20 mouse cellular contexts compared by ENCODE assay signal in the genomic region with DNA sequence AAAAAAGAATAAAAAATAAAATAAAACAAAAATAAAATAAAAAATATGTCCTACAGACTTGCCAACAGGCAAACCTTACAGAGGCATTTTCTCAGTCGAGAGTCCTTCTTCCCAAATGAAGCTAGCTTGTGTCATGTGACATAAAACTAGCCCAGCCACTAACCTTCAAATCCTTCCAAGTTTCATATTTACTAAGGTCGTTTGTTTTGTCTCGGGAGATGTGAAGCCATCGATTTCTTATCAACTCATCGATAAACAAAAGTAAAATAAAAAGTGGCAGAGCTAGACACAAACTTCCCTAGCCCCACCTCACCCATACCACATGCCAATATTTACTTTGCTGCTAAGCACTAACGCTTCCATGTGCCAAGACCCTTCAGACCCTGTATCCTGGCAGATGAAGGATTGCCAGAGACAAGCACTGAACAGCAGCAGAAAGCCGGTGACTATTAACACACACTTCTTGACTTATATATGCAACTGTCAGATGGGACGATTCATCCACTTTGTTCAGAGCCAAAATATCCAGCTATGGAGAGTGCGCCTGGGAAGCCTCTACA.
DNase-seq lines count a peak whose midpoint lies in the region; ATAC-seq and TF ChIP-seq lines count a peak whose summit lies in the region.
"Had no signal": no experiment of that assay in that cellular context is flagged by ENCODE, and none has a peak within 500 bp of the region (broad histone marks: within the 10 kb centered on the region; RNA-seq: fewer than 3 reads in every experiment).

No protein-coding gene starts in this region.

- peak overlapping the region; percentile 89 for H3K9ac ChIP-seq in liver, adult 2 months (ENCODE audit: low read depth, low read length)
- H3K9ac ChIP-seq in liver, embryonic 12.5 days = no peak overlapping the region
- no peak overlapping the region for H3K9ac ChIP-seq in lung, embryonic 16.5 days (ENCODE audit: low read length)
- H3K9ac ChIP-seq in stomach, postnatal 0 days (ENCODE audit: low read length) = no peak overlapping the region
- H3K9ac ChIP-seq in heart, adult 2 months (ENCODE audit: low read depth, low read length) = no peak overlapping the region
- H3K9ac ChIP-seq in hindbrain, embryonic 14.5 days = no peak overlapping the region
- H3K9ac ChIP-seq: embryonic facial prominence, embryonic 12.5 days; forebrain, embryonic 15.5 days had no signal

- H3K4me2 ChIP-seq in liver, embryonic 12.5 days = no peak overlapping the region
- peak overlapping the region; percentile 15; the same call in 1 of the 2 replicates for H3K4me2 ChIP-seq in lung, embryonic 16.5 days (ENCODE audit: low read depth, low read length)
- no peak overlapping the region for H3K4me2 ChIP-seq in stomach, postnatal 0 days (replicated peaks; ENCODE audit: low read depth)
- no peak overlapping the region for H3K4me2 ChIP-seq in hindbrain, embryonic 14.5 days (replicated peaks)
- H3K4me2 ChIP-seq: embryonic facial prominence, embryonic 12.5 days; forebrain, embryonic 15.5 days; heart, embryonic 11.5 days had no signal

- H3K79me2 ChIP-seq in liver, adult 2 months (ENCODE audit: control insufficient read depth, insufficient read depth, low read length) = no peaks in the 10 kb centered on the region
- H3K79me2 ChIP-seq in heart, adult 2 months (replicated peaks; ENCODE audit: control insufficient read depth, insufficient read depth, low read length) = no peaks in the 10 kb centered on the region

- TF ChIP-seq POLR2A in liver, adult 2 months (IDR thresholded peaks at IDR 0.05; ENCODE audit: extremely low read depth, insufficient read depth, low read length) = no peak
- TF ChIP-seq POLR2A in heart, adult 2 months (IDR thresholded peaks at IDR 0.05; ENCODE audit: insufficient read depth, low read depth, low read length) = no peak

- TF ChIP-seq CTCF in liver, adult 2 months (IDR thresholded peaks at IDR 0.05; ENCODE audit: low read depth, low read length) = no peak
- TF ChIP-seq CTCF in stomach, postnatal 0 days (IDR thresholded peaks at IDR 0.05; ENCODE audit: low read depth) = no peak
- no peak for TF ChIP-seq CTCF in heart, adult 2 months (IDR thresholded peaks at IDR 0.05)

- 16% methylated on average over 9 of the region's 9 CpGs for WGBS in liver, adult 2 months
- WGBS in liver, embryonic 12.5 days (ENCODE audit: insufficient replicate concordance) = 67% methylated on average over 9 of the region's 9 CpGs
- WGBS in lung, embryonic 16.5 days = 20% methylated on average over 9 of the region's 9 CpGs
- 19% methylated on average over 9 of the region's 9 CpGs for WGBS in stomach, postnatal 0 days
- WGBS in heart, adult 2 months = 58% methylated on average over 9 of the region's 9 CpGs
- 85% methylated on average over 9 of the region's 9 CpGs for WGBS in hindbrain, embryonic 14.5 days

- DNase-seq in liver, adult 2 months (ENCODE audit: extremely low read depth, low read depth, low spot score) = peak; percentile 99
- peak; percentile 84 for DNase-seq in lung, postnatal 25 days (ENCODE audit: low spot score)
- no peak for DNase-seq in stomach, postnatal 0 days (ENCODE audit: low spot score)
- DNase-seq in heart, adult 2 months = no peak
- DNase-seq in hindbrain, embryonic 14.5 days (ENCODE audit: low spot score) = no peak
- DNase-seq: adrenal gland, postnatal 14 days; cerebellum, adult 11-12 months; cerebellum, adult 9-10 months; cerebellum, postnatal 25 days; gastrocnemius, postnatal 14 days; heart, postnatal 36 days had no signal

- H3K9me3 ChIP-seq in liver, embryonic 12.5 days (replicated peaks) = no peaks in the 10 kb centered on the region
- H3K9me3 ChIP-seq in lung, embryonic 16.5 days (ENCODE audit: control insufficient read depth, low read length) = no peaks in the 10 kb centered on the region
- H3K9me3 ChIP-seq in stomach, postnatal 0 days (ENCODE audit: control insufficient read depth, low read length) = no peaks in the 10 kb centered on the region
- H3K9me3 ChIP-seq in hindbrain, embryonic 14.5 days (ENCODE audit: control insufficient read depth, low read length) = no peaks in the 10 kb centered on the region
- H3K9me3 ChIP-seq: embryonic facial prominence, embryonic 12.5 days; forebrain, embryonic 15.5 days had no signal

- no peak for TF ChIP-seq EP300 in stomach, postnatal 0 days (optimal IDR thresholded peaks at IDR 0.05)
- no peak for TF ChIP-seq EP300 in heart, adult 2 months (IDR thresholded peaks at IDR 0.05; ENCODE audit: insufficient read depth, low read depth, low read length)

- peaks cover 9% of the 10 kb centered on the region; the same call in 1 of the 2 replicates for H3K36me3 ChIP-seq in liver, adult 2 months (ENCODE audit: control insufficient read depth, insufficient read depth, low read length)
- no peaks in the 10 kb centered on the region for H3K36me3 ChIP-seq in liver, embryonic 12.5 days
- no peaks in the 10 kb centered on the region for H3K36me3 ChIP-seq in lung, embryonic 16.5 days (ENCODE audit: control insufficient read depth, insufficient read depth, low read length)
- no peaks in the 10 kb centered on the region for H3K36me3 ChIP-seq in stomach, postnatal 0 days (ENCODE audit: control insufficient read depth, insufficient read depth, low read length)
- H3K36me3 ChIP-seq in heart, adult 2 months (ENCODE audit: control insufficient read depth, insufficient read depth, low read length) = peaks cover 16% of the 10 kb centered on the region
- no peaks in the 10 kb centered on the region for H3K36me3 ChIP-seq in hindbrain, embryonic 14.5 days (replicated peaks; ENCODE audit: control insufficient read depth, insufficient read depth)
- H3K36me3 ChIP-seq: embryonic facial prominence, embryonic 12.5 days; forebrain, embryonic 15.5 days had no signal

- ATAC-seq in liver, embryonic 12.5 days = no peak
- peak; percentile 37; the same call in 1 of the 2 replicates for ATAC-seq in lung, embryonic 16.5 days (ENCODE audit: low read depth)
- ATAC-seq in stomach, postnatal 0 days (ENCODE audit: low FRiP score, low TSS enrichment) = peak; percentile 15; the same call in 1 of the 2 replicates
- no peak for ATAC-seq in hindbrain, embryonic 14.5 days (ENCODE audit: low FRiP score)
- ATAC-seq: activated CD4-positive, CD25-positive, alpha-beta regulatory T cell, adult 4 months; forebrain, embryonic 15.5 days; hindbrain, postnatal 0 days; Patski had no signal

- peak overlapping the region; percentile 82 for H3K27ac ChIP-seq in liver, adult 2 months (replicated peaks; ENCODE audit: insufficient read depth, low read depth, low read length)
- no peak overlapping the region for H3K27ac ChIP-seq in liver, embryonic 12.5 days
- H3K27ac ChIP-seq in lung, embryonic 16.5 days (ENCODE audit: low read length) = no peak overlapping the region
- no peak overlapping the region for H3K27ac ChIP-seq in stomach, postnatal 0 days (replicated peaks)
- H3K27ac ChIP-seq in heart, adult 2 months = no peak overlapping the region
- no peak overlapping the region for H3K27ac ChIP-seq in hindbrain, embryonic 14.5 days
- H3K27ac ChIP-seq: embryonic facial prominence, embryonic 12.5 days; forebrain, embryonic 15.5 days; hindbrain, postnatal 0 days had no signal

- H3K4me3 ChIP-seq in liver, adult 2 months (ENCODE audit: insufficient read depth, low read depth, low read length) = peak overlapping the region; percentile 60
- H3K4me3 ChIP-seq in liver, embryonic 12.5 days = no peak overlapping the region
- H3K4me3 ChIP-seq in lung, embryonic 16.5 days (ENCODE audit: low read length) = no peak overlapping the region
- no peak overlapping the region for H3K4me3 ChIP-seq in stomach, postnatal 0 days (ENCODE audit: low read depth, low read length)
- no peak overlapping the region for H3K4me3 ChIP-seq in heart, adult 2 months
- H3K4me3 ChIP-seq in hindbrain, embryonic 14.5 days (replicated peaks; ENCODE audit: low read length) = no peak overlapping the region
- H3K4me3 ChIP-seq: embryonic facial prominence, embryonic 12.5 days; forebrain, embryonic 15.5 days had no signal

- H3K27me3 ChIP-seq in liver, adult 2 months (ENCODE audit: control insufficient read depth, insufficient read depth, low read length) = no peaks in the 10 kb centered on the region
- H3K27me3 ChIP-seq in liver, embryonic 12.5 days (replicated peaks) = peaks cover 15% of the 10 kb centered on the region; the same call in 1 of the 2 replicates
- no peaks in the 10 kb centered on the region for H3K27me3 ChIP-seq in lung, embryonic 16.5 days (ENCODE audit: control insufficient read depth, insufficient read depth, low read depth, low read length)
- no peaks in the 10 kb centered on the region for H3K27me3 ChIP-seq in stomach, postnatal 0 days (ENCODE audit: control insufficient read depth, insufficient read depth, low read length)
- no peaks in the 10 kb centered on the region for H3K27me3 ChIP-seq in heart, adult 2 months (ENCODE audit: control insufficient read depth, insufficient read depth, low read length)
- no peaks in the 10 kb centered on the region for H3K27me3 ChIP-seq in hindbrain, embryonic 14.5 days (ENCODE audit: control insufficient read depth, insufficient read depth, low read length)
- H3K27me3 ChIP-seq: CH12.LX; embryonic facial prominence, embryonic 12.5 days; forebrain, embryonic 15.5 days; Patski had no signal

- intact Hi-C loops in heart, adult 2 months (cut with DNase I) = no loop called here

- H3K4me1 ChIP-seq in liver, adult 2 months (ENCODE audit: control insufficient read depth, insufficient read depth, low read length) = peaks cover 41% of the 10 kb centered on the region
- peaks cover 10% of the 10 kb centered on the region for H3K4me1 ChIP-seq in liver, embryonic 12.5 days
- peaks cover 38% of the 10 kb centered on the region for H3K4me1 ChIP-seq in lung, embryonic 16.5 days (replicated peaks; ENCODE audit: control insufficient read depth, insufficient read depth, low read length)
- peaks cover 12% of the 10 kb centered on the region; the same call in 1 of the 2 replicates for H3K4me1 ChIP-seq in stomach, postnatal 0 days (replicated peaks; ENCODE audit: control insufficient read depth, insufficient read depth)
- H3K4me1 ChIP-seq in heart, adult 2 months (ENCODE audit: control insufficient read depth, insufficient read depth, low read length) = peaks cover 30% of the 10 kb centered on the region
- peaks cover 15% of the 10 kb centered on the region; the same call in 1 of the 2 replicates for H3K4me1 ChIP-seq in hindbrain, embryonic 14.5 days (replicated peaks; ENCODE audit: control insufficient read depth, insufficient read depth, low read length)

Comparison
In these comparisons a context has a peak if more than half of its experiments do, and no peak if none do; other contexts are left out.
1. DNase-seq: peak in liver, adult 2 months (single experiment) and lung, postnatal 25 days (single experiment); none in stomach, postnatal 0 days (single experiment), heart, adult 2 months (0 of 2) and hindbrain, embryonic 14.5 days (single experiment).
2. ATAC-seq: peak in lung, embryonic 16.5 days (single experiment) and stomach, postnatal 0 days (single experiment); none in liver, embryonic 12.5 days (single experiment) and hindbrain, embryonic 14.5 days (single experiment).